Mouse (Mus musculus): ENCODE results near the gene Bag2. TPM values are rescaled to one million over a fixed set of nuclear protein-coding genes. Genes with fewer than 3 reads are reported as not detected.

Gene Bag2
- total RNA-seq, 2 experiments from 2014 or later: 16.4 to 17.3 TPM

Other genes starting within 250 kb of the Bag2 start
- 1 to 10 TPM; 1.0 to 1.2 TPM for gene Prim2, start 88.0 kb downstream of the Bag2 start, total RNA-seq (2021)
- gene Rab23, start 37.9 kb downstream of the Bag2 start, total RNA-seq (2021): 1 to 10 TPM; 4.7 to 4.8 TPM
- 10 to 100 TPM in 1 of 2 experiments, 1 to 10 TPM in 1; 9.0 to 12.1 TPM for gene Zfp451, start 56.8 kb upstream of the Bag2 start, total RNA-seq (2021)
- 1 to 10 TPM; 4.8 to 5.1 TPM for gene Bend6, start 150.0 kb upstream of the Bag2 start, total RNA-seq (2021)
- gene Dst, start 150.4 kb upstream of the Bag2 start, total RNA-seq (2021): 100 to 1,000 TPM; 265 to 273 TPM

All from gastrocnemius, adult 18-20 months (tissue).